Mouse (Mus musculus): Measurements from ENCODE around the gene Ate1. TPM values are rescaled to one million over a fixed set of nuclear protein-coding genes. Genes with fewer than 3 reads are reported as not detected.

Ate1 gene
- polyA plus RNA-seq, 1 experiment from 2014 or later, result 55.7 TPM

- Histone ChIP-seq H3K4me1 (ENCODE audit: control insufficient read depth, insufficient read depth, low read length) (no peaks in the 10 kb centered on the region), H3K9me3 (replicated peaks; ENCODE audit: control insufficient read depth, low read length) (no peaks in the 10 kb centered on the region), H3K36me3 (ENCODE audit: control insufficient read depth, insufficient read depth, low read length) (no peaks in the 10 kb centered on the region; the same call in 1 of the 2 replicates), H3K4me3 (replicated peaks; ENCODE audit: low read length) (no peak overlapping the region), H3K27me3 (ENCODE audit: control insufficient read depth, insufficient read depth, low read length) (no peaks in the 10 kb centered on the region), H3K9ac (ENCODE audit: low read length) (no peak overlapping the region), H3K4me2 (ENCODE audit: low read depth, low read length) (no peak overlapping the region), H3K27ac (ENCODE audit: low read length) (no peak overlapping the region)
- WGBS, result 76% methylated on average over 4 of the region's 4 CpGs
- no peak for ATAC-seq (ENCODE audit: insufficient read depth, low FRiP score)
Measured at GRCm38 (mm10) chr7:130455587-130456246, 64.5 kb downstream of the Ate1 start.

- H3K27ac ChIP-seq (ENCODE audit: low read length), result no peak overlapping the region
- ATAC-seq (ENCODE audit: insufficient read depth, low FRiP score), result no peak
- WGBS, result 63% methylated on average over 3 of the region's 3 CpGs
- no peaks in the 10 kb centered on the region for H3K9me3 ChIP-seq (replicated peaks; ENCODE audit: control insufficient read depth, low read length)
- H3K4me2 ChIP-seq (ENCODE audit: low read depth, low read length), result no peak overlapping the region
- H3K4me1 ChIP-seq (ENCODE audit: control insufficient read depth, insufficient read depth, low read length), result no peaks in the 10 kb centered on the region
- no peaks in the 10 kb centered on the region for H3K27me3 ChIP-seq (ENCODE audit: control insufficient read depth, insufficient read depth, low read length)
- no peak overlapping the region for H3K4me3 ChIP-seq (replicated peaks; ENCODE audit: low read length)
- no peaks in the 10 kb centered on the region; the same call in 1 of the 2 replicates for H3K36me3 ChIP-seq (ENCODE audit: control insufficient read depth, insufficient read depth, low read length)
- no peak overlapping the region for H3K9ac ChIP-seq (ENCODE audit: low read length)
Measured at GRCm38 (mm10) chr7:130454226-130454625, 65.9 kb downstream of the Ate1 start.

GRCm38 (mm10) chr7:130435776-130436175 lies 84.4 kb downstream of the Ate1 start:
- ATAC-seq (ENCODE audit: insufficient read depth, low FRiP score), result no peak
- H3K27me3 ChIP-seq (ENCODE audit: control insufficient read depth, insufficient read depth, low read length), result no peaks in the 10 kb centered on the region
- no peak overlapping the region for H3K4me2 ChIP-seq (ENCODE audit: low read depth, low read length)
- H3K4me3 ChIP-seq (replicated peaks; ENCODE audit: low read length), result no peak overlapping the region
- WGBS, result 85% methylated on average over 5 of the region's 5 CpGs
- H3K36me3 ChIP-seq (ENCODE audit: control insufficient read depth, insufficient read depth, low read length), result no peaks in the 10 kb centered on the region; the same call in 1 of the 2 replicates
- H3K4me1 ChIP-seq (ENCODE audit: control insufficient read depth, insufficient read depth, low read length), result no peaks in the 10 kb centered on the region
- H3K9me3 ChIP-seq (replicated peaks; ENCODE audit: control insufficient read depth, low read length), result no peaks in the 10 kb centered on the region
- H3K9ac ChIP-seq (ENCODE audit: low read length), result no peak overlapping the region
- no peak overlapping the region for H3K27ac ChIP-seq (ENCODE audit: low read length)

- WGBS, result 83% methylated on average over 2 of the region's 2 CpGs
Measured at GRCm38 (mm10) chr7:130432141-130432540, 88.0 kb downstream of the Ate1 start.

GRCm38 (mm10) chr7:130426586-130426985 lies 93.6 kb downstream of the Ate1 start:
- peak overlapping the region; percentile 55 for H3K27ac ChIP-seq (ENCODE audit: low read length)
- H3K4me3 ChIP-seq (replicated peaks; ENCODE audit: low read length), result no peak overlapping the region
- no peak for ATAC-seq (ENCODE audit: insufficient read depth, low FRiP score)
- H3K4me2 ChIP-seq (ENCODE audit: low read depth, low read length), result no peak overlapping the region
- H3K36me3 ChIP-seq (ENCODE audit: control insufficient read depth, insufficient read depth, low read length), result no peaks in the 10 kb centered on the region
- no peaks in the 10 kb centered on the region for H3K9me3 ChIP-seq (replicated peaks; ENCODE audit: control insufficient read depth, low read length)
- peaks cover 5% of the 10 kb centered on the region for H3K4me1 ChIP-seq (ENCODE audit: control insufficient read depth, insufficient read depth, low read length)
- H3K27me3 ChIP-seq (ENCODE audit: control insufficient read depth, insufficient read depth, low read length), result no peaks in the 10 kb centered on the region
- no peak overlapping the region for H3K9ac ChIP-seq (ENCODE audit: low read length)
- WGBS, result 10% methylated on average over 5 of the region's 5 CpGs

More at GRCm38 (mm10) chr7:130432141-130432540, 88.0 kb downstream of the Ate1 start:
- no peak overlapping the region for H3K4me2 ChIP-seq (ENCODE audit: low read depth, low read length)
- no peaks in the 10 kb centered on the region; the same call in 1 of the 2 replicates for H3K36me3 ChIP-seq (ENCODE audit: control insufficient read depth, insufficient read depth, low read length)
- no peak overlapping the region for H3K27ac ChIP-seq (ENCODE audit: low read length)
- H3K4me1 ChIP-seq (ENCODE audit: control insufficient read depth, insufficient read depth, low read length), result no peaks in the 10 kb centered on the region
- ATAC-seq (ENCODE audit: insufficient read depth, low FRiP score), result no peak
- no peaks in the 10 kb centered on the region for H3K9me3 ChIP-seq (replicated peaks; ENCODE audit: control insufficient read depth, low read length)
- no peak overlapping the region for H3K9ac ChIP-seq (ENCODE audit: low read length)
- H3K27me3 ChIP-seq (ENCODE audit: control insufficient read depth, insufficient read depth, low read length), result no peaks in the 10 kb centered on the region
- no peak overlapping the region for H3K4me3 ChIP-seq (replicated peaks; ENCODE audit: low read length)

- Histone ChIP-seq H3K4me3 (replicated peaks; ENCODE audit: low read length) (no peak overlapping the region), H3K4me1 (ENCODE audit: control insufficient read depth, insufficient read depth, low read length) (peaks cover 5% of the 10 kb centered on the region), H3K36me3 (ENCODE audit: control insufficient read depth, insufficient read depth, low read length) (no peaks in the 10 kb centered on the region), H3K4me2 (ENCODE audit: low read depth, low read length) (no peak overlapping the region), H3K9ac (ENCODE audit: low read length) (no peak overlapping the region), H3K9me3 (replicated peaks; ENCODE audit: control insufficient read depth, low read length) (no peaks in the 10 kb centered on the region), H3K27ac (ENCODE audit: low read length) (no peak overlapping the region), H3K27me3 (ENCODE audit: control insufficient read depth, insufficient read depth, low read length) (no peaks in the 10 kb centered on the region)
- WGBS, result 50% methylated on average over 2 of the region's 2 CpGs
- no peak for ATAC-seq (ENCODE audit: insufficient read depth, low FRiP score)
Measured at GRCm38 (mm10) chr7:130425991-130426390, 94.2 kb downstream of the Ate1 start.

- Histone ChIP-seq H3K9ac (ENCODE audit: low read length) (no peak overlapping the region), H3K36me3 (ENCODE audit: control insufficient read depth, insufficient read depth, low read length) (no peaks in the 10 kb centered on the region), H3K4me2 (ENCODE audit: low read depth, low read length) (no peak overlapping the region), H3K27ac (ENCODE audit: low read length) (peak overlapping the region; percentile 36), H3K4me1 (ENCODE audit: control insufficient read depth, insufficient read depth, low read length) (peaks cover 4% of the 10 kb centered on the region), H3K9me3 (replicated peaks; ENCODE audit: control insufficient read depth, low read length) (no peaks in the 10 kb centered on the region), H3K4me3 (replicated peaks; ENCODE audit: low read length) (no peak overlapping the region), H3K27me3 (ENCODE audit: control insufficient read depth, insufficient read depth, low read length) (no peaks in the 10 kb centered on the region)
- ATAC-seq (ENCODE audit: insufficient read depth, low FRiP score), result no peak
- WGBS, result 25% methylated on average over 1 of the region's 1 CpGs
Measured at GRCm38 (mm10) chr7:130419961-130420360, 100.2 kb downstream of the Ate1 start.

- H3K4me3 ChIP-seq (replicated peaks; ENCODE audit: low read length), result no peak overlapping the region
- WGBS, result 78% methylated on average over 10 of the region's 10 CpGs
- peak overlapping the region; percentile 80 for H3K27ac ChIP-seq (ENCODE audit: low read length)
- no peak overlapping the region for H3K9ac ChIP-seq (ENCODE audit: low read length)
- no peaks in the 10 kb centered on the region for H3K27me3 ChIP-seq (ENCODE audit: control insufficient read depth, insufficient read depth, low read length)
- H3K4me1 ChIP-seq (ENCODE audit: control insufficient read depth, insufficient read depth, low read length), result 0 out of 2 replicates have a peak, but pooled peaks cover 2% of the 10 kb centered on the region
- no peaks in the 10 kb centered on the region for H3K36me3 ChIP-seq (ENCODE audit: control insufficient read depth, insufficient read depth, low read length)
- H3K9me3 ChIP-seq (replicated peaks; ENCODE audit: control insufficient read depth, low read length), result no peaks in the 10 kb centered on the region
- no peak overlapping the region for H3K4me2 ChIP-seq (ENCODE audit: low read depth, low read length)
- no peak for ATAC-seq (ENCODE audit: insufficient read depth, low FRiP score)
Measured at GRCm38 (mm10) chr7:130407622-130408021, 112.5 kb downstream of the Ate1 start.

- Histone ChIP-seq H3K27me3 (ENCODE audit: control insufficient read depth, insufficient read depth, low read length) (no peaks in the 10 kb centered on the region), H3K36me3 (ENCODE audit: control insufficient read depth, insufficient read depth, low read length) (0 out of 2 replicates have a peak, but pooled peaks cover 4% of the 10 kb centered on the region), H3K4me1 (ENCODE audit: control insufficient read depth, insufficient read depth, low read length) (0 out of 2 replicates have a peak, but pooled peaks cover 2% of the 10 kb centered on the region), H3K4me3 (replicated peaks; ENCODE audit: low read length) (no peak overlapping the region), H3K9ac (ENCODE audit: low read length) (no peak overlapping the region), H3K9me3 (replicated peaks; ENCODE audit: control insufficient read depth, low read length) (no peaks in the 10 kb centered on the region), H3K4me2 (ENCODE audit: low read depth, low read length) (no peak overlapping the region), H3K27ac (ENCODE audit: low read length) (no peak overlapping the region)
- ATAC-seq (ENCODE audit: insufficient read depth, low FRiP score), result no peak
- WGBS, result 73% methylated on average over 2 of the region's 2 CpGs
Measured at GRCm38 (mm10) chr7:130403346-130403745, 116.8 kb downstream of the Ate1 start.
